Mouse (Mus musculus) lung, embryonic 16.5 days (tissue): ENCODE measurements around the gene Mlph. TPM values are rescaled to one million over a fixed set of nuclear protein-coding genes. Genes with fewer than 3 reads are reported as not detected.

Source experiments
- ATAC-seq: fragments of 200-750 bp; cut with Nextera tagmentation; 2 replicates; pipeline ENCODE4 v1.8.0; 2017; ENCODE audit warnings: low read depth, mild to moderate bottlenecking, moderate library complexity
- H3K27ac ChIP-seq: fragments of 300-500 bp; sonication (generic); 2 replicates; pipeline ENCODE4 v1.5.1; 2014; ENCODE audit warnings: mild to moderate bottlenecking, control low read depth, low read length
- H3K27me3 ChIP-seq: fragments of 300-500 bp; sonication (generic); 2 replicates; pipeline ENCODE4 v1.6.1; 2014; ENCODE audit warnings: low read depth, low read length, mixed read lengths; ENCODE audit not compliant: control insufficient read depth, insufficient read depth
- H3K36me3 ChIP-seq: fragments of 300-500 bp; sonication (generic); 2 replicates; pipeline ENCODE4 v1.6.1; 2014; ENCODE audit warnings: low read length; ENCODE audit not compliant: control insufficient read depth, insufficient read depth
- H3K4me1 ChIP-seq: fragments of 300-500 bp; sonication (generic); replicated peaks from 2 replicates; pipeline ENCODE4 v1.6.1; 2014; ENCODE audit warnings: low read length, mixed read lengths; ENCODE audit not compliant: control insufficient read depth, insufficient read depth
- H3K4me2 ChIP-seq: fragments of 300-500 bp; sonication (generic); 2 replicates; pipeline ENCODE4 v1.6.1; 2014; ENCODE audit warnings: low read depth, low read length, control low read depth
- H3K4me3 ChIP-seq: fragments of 300-500 bp; sonication (generic); 2 replicates; pipeline ENCODE4 v1.5.1; 2014; ENCODE audit warnings: mild to moderate bottlenecking, low read length, control low read depth
- H3K9ac ChIP-seq: fragments of 300-500 bp; sonication (generic); 2 replicates; pipeline ENCODE4 v1.6.1; 2014; ENCODE audit warnings: low read length, control low read depth
- H3K9me3 ChIP-seq: fragments of 300-500 bp; sonication (generic); 2 replicates; pipeline ENCODE4 v1.6.1; 2016; ENCODE audit warnings: low read length; ENCODE audit not compliant: control insufficient read depth
- WGBS: fragments of 180-500 bp; shearing (Covaris S2); extraction: QIAGEN DNeasy Blood & Tissue Kit; methylation state at CpG from one replicate; pipeline ENCODE4 v1.1.7; 2014; 5-methylcytosine and 5-hydroxymethylcytosine counted together
- polyA plus RNA-seq: library from polyadenylated mRNA; unstranded; fragments of >200 nt; fragmentation: Nextera tagmentation; extraction: Ambion mirVana; gene quantifications from 2 replicates; pipeline ENCODE4 v1.2.1, GENCODE M21; 2015

The Mlph gene
- polyA plus RNA-seq, 1 experiment from 2014 or later: 1.5 TPM

GRCm38 (mm10) chr1:90903971-90904458 is 10.9 kb upstream of the Mlph start:
- Histone ChIP-seq H3K27me3 (no peaks in the 10 kb centered on the region), H3K4me2 (no peak overlapping the region)

GRCm38 (mm10) chr1:90904729-90905404 is 10.0 kb upstream of the Mlph start:
- Histone ChIP-seq H3K4me1 (peaks cover 38% of the 10 kb centered on the region), H3K9ac (no peak overlapping the region), H3K36me3 (no peaks in the 10 kb centered on the region), H3K27me3 (no peaks in the 10 kb centered on the region), H3K27ac (peak overlapping the region; percentile 89), H3K4me2 (no peak overlapping the region), H3K4me3 (no peak overlapping the region), H3K9me3 (no peaks in the 10 kb centered on the region)
- ATAC-seq: no peak
- 68% methylated on average over 7 of the region's 7 CpGs for WGBS

More at GRCm38 (mm10) chr1:90903971-90904458, 10.9 kb upstream of the Mlph start:
- no peaks in the 10 kb centered on the region for H3K36me3 ChIP-seq
- peak overlapping the region; percentile 13; the same call in 1 of the 2 replicates for H3K9ac ChIP-seq
- peaks cover 33% of the 10 kb centered on the region for H3K4me1 ChIP-seq
- no peak overlapping the region for H3K4me3 ChIP-seq
- H3K27ac ChIP-seq: peak overlapping the region; percentile 89
- 48% methylated on average over 8 of the region's 8 CpGs for WGBS
- ATAC-seq: peak; percentile 88
- no peaks in the 10 kb centered on the region for H3K9me3 ChIP-seq

GRCm38 (mm10) chr1:90906357-90906756 is 8.5 kb upstream of the Mlph start:
- Histone ChIP-seq H3K27me3 (no peaks in the 10 kb centered on the region; the same call in 1 of the 2 replicates), H3K9ac (no peak overlapping the region), H3K27ac (no peak overlapping the region), H3K4me1 (peaks cover 48% of the 10 kb centered on the region), H3K4me3 (no peak overlapping the region), H3K9me3 (no peaks in the 10 kb centered on the region), H3K4me2 (no peak overlapping the region), H3K36me3 (no peaks in the 10 kb centered on the region)
- 15% methylated on average over 2 of the region's 2 CpGs for WGBS
- no peak for ATAC-seq

- Histone ChIP-seq H3K4me3 (no peak overlapping the region), H3K4me2 (peak overlapping the region; percentile 44), H3K27ac (peak overlapping the region; percentile 77), H3K9me3 (no peaks in the 10 kb centered on the region), H3K36me3 (no peaks in the 10 kb centered on the region), H3K9ac (peak overlapping the region; percentile 39; the same call in 1 of the 2 replicates), H3K4me1 (peaks cover 33% of the 10 kb centered on the region), H3K27me3 (no peaks in the 10 kb centered on the region; the same call in 1 of the 2 replicates)
- ATAC-seq: peak; percentile 78
Measured at GRCm38 (mm10) chr1:90909161-90909560, 5.7 kb upstream of the Mlph start.

- Histone ChIP-seq H3K36me3 (no peaks in the 10 kb centered on the region), H3K27ac (peak overlapping the region; percentile 77), H3K27me3 (no peaks in the 10 kb centered on the region; the same call in 1 of the 2 replicates), H3K9ac (peak overlapping the region; percentile 39), H3K4me3 (peak overlapping the region; percentile 14; the same call in 1 of the 2 replicates), H3K9me3 (no peaks in the 10 kb centered on the region), H3K4me1 (peaks cover 33% of the 10 kb centered on the region), H3K4me2 (peak overlapping the region; percentile 44)
- ATAC-seq: peak; percentile 86
- 22% methylated on average over 17 of the region's 17 CpGs for WGBS
Measured at GRCm38 (mm10) chr1:90909631-90910152, 5.2 kb upstream of the Mlph start.

GRCm38 (mm10) chr1:90913231-90913630 is 1.7 kb upstream of the Mlph start:
- no peaks in the 10 kb centered on the region for H3K9me3 ChIP-seq
- H3K9ac ChIP-seq: no peak overlapping the region
- H3K27ac ChIP-seq: no peak overlapping the region
- 61% methylated on average over 6 of the region's 6 CpGs for WGBS
- H3K4me1 ChIP-seq: peaks cover 34% of the 10 kb centered on the region
- no peak for ATAC-seq
- H3K27me3 ChIP-seq: no peaks in the 10 kb centered on the region; the same call in 1 of the 2 replicates
- H3K4me3 ChIP-seq: no peak overlapping the region
- H3K36me3 ChIP-seq: no peaks in the 10 kb centered on the region
- H3K4me2 ChIP-seq: no peak overlapping the region

- no peak for ATAC-seq
- peaks cover 12% of the 10 kb centered on the region for H3K4me1 ChIP-seq
- no peak overlapping the region for H3K4me3 ChIP-seq
- peaks cover 9% of the 10 kb centered on the region for H3K9me3 ChIP-seq
- H3K27me3 ChIP-seq: no peaks in the 10 kb centered on the region; the same call in 1 of the 2 replicates
- no peak overlapping the region for H3K9ac ChIP-seq
- no peaks in the 10 kb centered on the region for H3K36me3 ChIP-seq
- 62% methylated on average over 6 of the region's 6 CpGs for WGBS
- H3K27ac ChIP-seq: no peak overlapping the region
- no peak overlapping the region for H3K4me2 ChIP-seq
Measured at GRCm38 (mm10) chr1:90917509-90917908, 2.6 kb downstream of the Mlph start.

GRCm38 (mm10) chr1:90921687-90922086 is 6.8 kb downstream of the Mlph start:
- WGBS: 76% methylated on average over 9 of the region's 9 CpGs

GRCm38 (mm10) chr1:90926030-90926429 is 11.1 kb downstream of the Mlph start:
- Histone ChIP-seq H3K4me2 (no peak overlapping the region), H3K27ac (no peak overlapping the region), H3K27me3 (no peaks in the 10 kb centered on the region), H3K4me1 (peaks cover 16% of the 10 kb centered on the region), H3K9ac (no peak overlapping the region), H3K36me3 (no peaks in the 10 kb centered on the region), H3K4me3 (no peak overlapping the region), H3K9me3 (no peaks in the 10 kb centered on the region)
- ATAC-seq: no peak
- 61% methylated on average over 4 of the region's 4 CpGs for WGBS

More at GRCm38 (mm10) chr1:90921687-90922086, 6.8 kb downstream of the Mlph start:
- Histone ChIP-seq H3K4me2 (no peak overlapping the region), H3K4me1 (no peaks in the 10 kb centered on the region), H3K9ac (no peak overlapping the region), H3K4me3 (no peak overlapping the region), H3K27ac (no peak overlapping the region), H3K36me3 (no peaks in the 10 kb centered on the region), H3K9me3 (peaks cover 9% of the 10 kb centered on the region), H3K27me3 (no peaks in the 10 kb centered on the region; the same call in 1 of the 2 replicates)
- ATAC-seq: no peak
